Mouse (Mus musculus): ENCODE results near the gene Krtdap. TPM values are rescaled to one million over a fixed set of nuclear protein-coding genes. Genes with fewer than 3 reads are reported as not detected.
"Not testable (repeated sequence)": the region's sequence is repeated elsewhere in the genome, so short reads cannot be mapped to it uniquely, and the experiment has no call there.

Gene Krtdap
- polyA plus RNA-seq, 1 experiment from 2014 or later, result not detected

GRCm38 (mm10) chr7:30823675-30824074 is 36.0 kb downstream of the Krtdap start, which contains the start of gene Ffar2:
TSS of gene Ffar2 (minus strand) at chr7:30823775.
- no peak within 1 kb of the TSS for H3K4me2 ChIP-seq (replicated peaks)
- H3K4me3 ChIP-seq, result no peak within 1 kb of the TSS
- no peak within 1 kb of the TSS for H3K9ac ChIP-seq (replicated peaks)
- no peaks in the 10 kb centered on the region for H3K36me3 ChIP-seq
- 92% methylated on average over 18 of the region's 18 CpGs for WGBS
- no peak within 1 kb of the TSS for H3K27ac ChIP-seq (replicated peaks)
- no peaks in the 10 kb centered on the region for H3K27me3 ChIP-seq
- H3K4me1 ChIP-seq, result no peaks in the 10 kb centered on the region
- no peaks in the 10 kb centered on the region for H3K9me3 ChIP-seq
- no peak for ATAC-seq (ENCODE audit: low FRiP score, low read depth)

- H3K27me3 ChIP-seq, result 0 out of 2 replicates have a peak, but pooled peaks cover 2% of the 10 kb centered on the region
- no peak for ATAC-seq (ENCODE audit: low FRiP score, low read depth)
- WGBS, result 92% methylated on average over 3 of the region's 3 CpGs
Observed at GRCm38 (mm10) chr7:30824306-30824705, 36.6 kb downstream of the Krtdap start.

DNA sequence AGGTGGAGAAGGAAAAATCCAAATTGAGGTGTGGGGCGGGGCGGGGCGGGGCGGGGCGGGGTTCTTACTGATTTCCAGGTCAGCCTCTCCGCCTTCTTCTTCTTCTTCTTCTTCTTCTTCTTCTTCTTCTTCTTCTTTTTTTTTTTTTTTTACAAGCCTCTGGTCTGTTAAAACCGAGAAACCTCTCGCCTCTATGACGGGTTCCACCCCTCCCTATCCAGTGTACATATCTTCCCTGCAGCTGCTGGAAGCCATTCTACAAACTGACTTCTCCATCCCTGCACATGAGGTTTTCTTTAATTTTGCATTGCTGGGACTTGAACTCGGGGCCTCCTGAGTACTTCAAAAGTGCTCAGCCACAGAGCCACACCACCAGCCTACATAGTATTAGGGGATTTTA is 39.0 kb downstream of the Krtdap start:
- Histone ChIP-seq H3K36me3 (no peaks in the 10 kb centered on the region), H3K9me3 (no peaks in the 10 kb centered on the region), H3K4me1 (no peaks in the 10 kb centered on the region), H3K9ac (replicated peaks) (no peak overlapping the region), H3K4me3 (no peak overlapping the region), H3K27me3 (0 out of 2 replicates have a peak, but pooled peaks cover 3% of the 10 kb centered on the region), H3K27ac (replicated peaks) (no peak overlapping the region), H3K4me2 (replicated peaks) (no peak overlapping the region)
- no peak for ATAC-seq (ENCODE audit: low FRiP score, low read depth)
- WGBS, result 89% methylated on average over 10 of the region's 10 CpGs

More at GRCm38 (mm10) chr7:30824306-30824705, 36.6 kb downstream of the Krtdap start:
- Histone ChIP-seq H3K36me3 (no peaks in the 10 kb centered on the region), H3K4me2 (replicated peaks) (no peak overlapping the region), H3K9ac (replicated peaks) (no peak overlapping the region), H3K4me3 (no peak overlapping the region), H3K4me1 (no peaks in the 10 kb centered on the region), H3K9me3 (no peaks in the 10 kb centered on the region), H3K27ac (replicated peaks) (no peak overlapping the region)

- ATAC-seq (ENCODE audit: low FRiP score, low read depth); H3K4me3 ChIP-seq; H3K4me1 ChIP-seq; H3K4me2 ChIP-seq (replicated peaks); H3K27ac ChIP-seq (replicated peaks); H3K36me3 ChIP-seq; H3K9me3 ChIP-seq; H3K9ac ChIP-seq (replicated peaks); H3K27me3 ChIP-seq: not testable (repeated sequence)
Observed at GRCm38 (mm10) chr7:30828871-30829270, 41.2 kb downstream of the Krtdap start.

- H3K27me3 ChIP-seq, result 0 out of 2 replicates have a peak, but pooled peaks cover 3% of the 10 kb centered on the region
- WGBS, result 67% methylated on average over 3 of the region's 3 CpGs
- H3K4me1 ChIP-seq, result no peaks in the 10 kb centered on the region
- H3K36me3 ChIP-seq, result no peaks in the 10 kb centered on the region
- no peak for ATAC-seq (ENCODE audit: low FRiP score, low read depth)
- H3K27ac ChIP-seq (replicated peaks), result no peak overlapping the region
- no peak overlapping the region for H3K4me2 ChIP-seq (replicated peaks)
- H3K9ac ChIP-seq (replicated peaks), result no peak overlapping the region
- H3K4me3 ChIP-seq, result no peak overlapping the region
- H3K9me3 ChIP-seq, result no peaks in the 10 kb centered on the region
Observed at GRCm38 (mm10) chr7:30829428-30829827, 41.7 kb downstream of the Krtdap start.

DNA sequence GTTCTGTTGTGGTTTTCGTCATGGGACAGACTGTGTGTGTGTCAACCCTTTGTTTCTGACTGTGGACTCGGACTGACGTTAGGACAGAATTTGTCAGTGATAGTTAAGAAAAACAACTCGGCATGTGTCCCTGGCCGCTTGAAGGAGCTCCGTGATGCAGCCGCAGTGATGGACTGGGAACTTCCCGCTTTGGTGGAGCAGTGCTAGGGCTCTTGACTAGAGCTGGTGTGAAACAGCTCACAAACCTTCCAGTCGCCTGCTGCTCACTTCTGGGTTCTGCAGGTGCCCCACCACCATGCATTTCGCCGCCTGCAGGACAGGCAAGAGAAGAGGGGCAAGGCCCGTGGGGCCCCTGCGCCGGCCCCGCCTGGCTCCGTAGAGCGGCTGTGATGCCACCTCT is 44.6 kb downstream of the Krtdap start:
- Histone ChIP-seq H3K4me3 (no peak overlapping the region), H3K9ac (replicated peaks) (no peak overlapping the region), H3K27ac (replicated peaks) (no peak overlapping the region), H3K9me3 (no peaks in the 10 kb centered on the region), H3K27me3 (0 out of 2 replicates have a peak, but pooled peaks cover 3% of the 10 kb centered on the region), H3K4me2 (replicated peaks) (no peak overlapping the region), H3K4me1 (no peaks in the 10 kb centered on the region), H3K36me3 (no peaks in the 10 kb centered on the region)
- ATAC-seq (ENCODE audit: low FRiP score, low read depth), result no peak
- WGBS, result 74% methylated on average over 17 of the region's 17 CpGs

- H3K27ac ChIP-seq (replicated peaks); H3K4me2 ChIP-seq (replicated peaks); H3K36me3 ChIP-seq; ATAC-seq (ENCODE audit: low FRiP score, low read depth); H3K27me3 ChIP-seq; H3K9me3 ChIP-seq; H3K4me3 ChIP-seq; H3K9ac ChIP-seq (replicated peaks); H3K4me1 ChIP-seq: not testable (repeated sequence)
- 59% methylated on average over 9 of the region's 11 CpGs for whole genome bisulfite sequencing
Observed at GRCm38 (mm10) chr7:30832684-30833083, 45.0 kb downstream of the Krtdap start.

DNA sequence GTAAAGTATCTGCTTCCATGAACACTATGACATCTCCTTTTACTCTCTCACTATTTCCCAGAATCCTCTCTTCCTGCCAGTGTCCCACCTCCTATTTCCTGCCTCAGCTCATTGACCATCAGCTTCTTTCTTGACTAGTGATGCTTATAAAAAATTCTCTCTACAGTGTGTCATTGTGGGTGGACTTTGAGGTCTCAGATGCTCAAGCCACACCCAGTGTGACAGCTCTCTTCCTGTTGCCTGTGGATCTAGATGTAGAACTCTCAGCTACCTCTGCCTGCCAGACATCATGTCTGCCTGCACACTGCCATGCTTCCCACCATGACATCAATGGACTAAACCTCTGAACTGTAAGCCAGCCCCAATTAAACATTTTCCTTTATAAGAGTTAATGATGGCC is 49.6 kb downstream of the Krtdap start:
- no peak for ATAC-seq (ENCODE audit: low FRiP score, low read depth)

GRCm38 (mm10) chr7:30840306-30840705 is 52.6 kb downstream of the Krtdap start:
- Histone ChIP-seq H3K4me1 (peaks cover 6% of the 10 kb centered on the region; the same call in 1 of the 2 replicates), H3K4me2 (replicated peaks) (no peak overlapping the region), H3K36me3 (no peaks in the 10 kb centered on the region), H3K4me3 (no peak overlapping the region), H3K27me3 (no peaks in the 10 kb centered on the region), H3K27ac (replicated peaks) (no peak overlapping the region), H3K9me3 (no peaks in the 10 kb centered on the region), H3K9ac (replicated peaks) (no peak overlapping the region)
- WGBS, result 78% methylated on average over 3 of the region's 3 CpGs
- no peak for ATAC-seq (ENCODE audit: low FRiP score, low read depth)

More for the DNA sequence above, 49.6 kb downstream of the Krtdap start:
- Histone ChIP-seq H3K9ac (replicated peaks) (no peak overlapping the region), H3K27ac (replicated peaks) (no peak overlapping the region), H3K4me1 (no peaks in the 10 kb centered on the region), H3K9me3 (no peaks in the 10 kb centered on the region), H3K36me3 (no peaks in the 10 kb centered on the region), H3K4me3 (no peak overlapping the region), H3K27me3 (no peaks in the 10 kb centered on the region), H3K4me2 (replicated peaks) (no peak overlapping the region)

Other genes with a start within 250 kb of the Krtdap start
- 5.8 and 6.2 TPM in 2 replicates for gene Hspb6, start 235.7 kb upstream of the Krtdap start, polyA plus RNA-seq (2016; fragmentation: Nextera tagmentation; extraction: Ambion mirVana)
- gene Proser3, start 235.6 kb upstream of the Krtdap start, polyA plus RNA-seq (2016; fragmentation: Nextera tagmentation; extraction: Ambion mirVana), result 15.1 TPM in 2 replicates
- gene Lin37, start 228.1 kb upstream of the Krtdap start, polyA plus RNA-seq (2016; fragmentation: Nextera tagmentation; extraction: Ambion mirVana), result 53.0 and 54.9 TPM in 2 replicates
- gene U2af1l4, start 224.6 kb upstream of the Krtdap start, polyA plus RNA-seq (2016; fragmentation: Nextera tagmentation; extraction: Ambion mirVana), result 83.1 and 88.4 TPM in 2 replicates
- 21.8 and 23.5 TPM in 2 replicates for gene Gm49396, start 224.6 kb upstream of the Krtdap start, polyA plus RNA-seq (2016; fragmentation: Nextera tagmentation; extraction: Ambion mirVana)
- 130 and 144 TPM in 2 replicates for gene Psenen, start 224.3 kb upstream of the Krtdap start, polyA plus RNA-seq (2016; fragmentation: Nextera tagmentation; extraction: Ambion mirVana)
- gene Igflr1, start 222.5 kb upstream of the Krtdap start, polyA plus RNA-seq (2016; fragmentation: Nextera tagmentation; extraction: Ambion mirVana), result 5.9 and 8.2 TPM in 2 replicates
- gene Kmt2b, start 199.2 kb upstream of the Krtdap start, polyA plus RNA-seq (2016; fragmentation: Nextera tagmentation; extraction: Ambion mirVana), result 11.4 and 13.6 TPM in 2 replicates
- gene Zbtb32, start 189.0 kb upstream of the Krtdap start, polyA plus RNA-seq (2016; fragmentation: Nextera tagmentation; extraction: Ambion mirVana), result 0.34 and 0.47 TPM in 2 replicates
- gene Upk1a, start 175.0 kb upstream of the Krtdap start, polyA plus RNA-seq (2016; fragmentation: Nextera tagmentation; extraction: Ambion mirVana), result 0.75 and 0.85 TPM in 2 replicates
- gene Cox6b1, start 161.7 kb upstream of the Krtdap start, polyA plus RNA-seq (2016; fragmentation: Nextera tagmentation; extraction: Ambion mirVana), result 801 and 832 TPM in 2 replicates
- not detected in 2 replicates for gene Etv2, start 152.0 kb upstream of the Krtdap start, polyA plus RNA-seq (2016; fragmentation: Nextera tagmentation; extraction: Ambion mirVana)
- gene Rbm42, start 137.6 kb upstream of the Krtdap start, polyA plus RNA-seq (2016; fragmentation: Nextera tagmentation; extraction: Ambion mirVana), result 153 and 154 TPM in 2 replicates
- 49.0 and 50.4 TPM in 2 replicates for gene Haus5, start 122.9 kb upstream of the Krtdap start, polyA plus RNA-seq (2016; fragmentation: Nextera tagmentation; extraction: Ambion mirVana)
- gene Pmis2, start 116.3 kb upstream of the Krtdap start, polyA plus RNA-seq (2016; fragmentation: Nextera tagmentation; extraction: Ambion mirVana), result not detected in 2 replicates
- gene 2200002J24Rik, start 89.0 kb upstream of the Krtdap start, polyA plus RNA-seq (2016; fragmentation: Nextera tagmentation; extraction: Ambion mirVana), result not detected in 2 replicates
- gene Atp4a, start 75.7 kb upstream of the Krtdap start, polyA plus RNA-seq (2016; fragmentation: Nextera tagmentation; extraction: Ambion mirVana), result 1.1 and 2.0 TPM in 2 replicates
- gene Tmem147, start 58.4 kb upstream of the Krtdap start, polyA plus RNA-seq (2016; fragmentation: Nextera tagmentation; extraction: Ambion mirVana), result 149 and 152 TPM in 2 replicates
- gene Gapdhs, start 44.2 kb upstream of the Krtdap start, polyA plus RNA-seq (2016; fragmentation: Nextera tagmentation; extraction: Ambion mirVana), result 0.65 and 1.6 TPM in 2 replicates
- 1.6 and 1.8 TPM in 2 replicates for gene Sbsn, start 36.4 kb upstream of the Krtdap start, polyA plus RNA-seq (2016; fragmentation: Nextera tagmentation; extraction: Ambion mirVana)
- gene Dmkn, start 24.1 kb upstream of the Krtdap start, polyA plus RNA-seq (2016; fragmentation: Nextera tagmentation; extraction: Ambion mirVana), result 0.20 and 0.38 TPM in 2 replicates
- gene Ffar2, start 35.9 kb downstream of the Krtdap start, polyA plus RNA-seq (2016; fragmentation: Nextera tagmentation; extraction: Ambion mirVana), result not detected in 2 replicates
- not detected in 2 replicates for gene Ffar3, start 68.3 kb downstream of the Krtdap start, polyA plus RNA-seq (2016; fragmentation: Nextera tagmentation; extraction: Ambion mirVana)
- gene Ffar1, start 73.7 kb downstream of the Krtdap start, polyA plus RNA-seq (2016; fragmentation: Nextera tagmentation; extraction: Ambion mirVana), result not detected in 2 replicates
- not detected in 2 replicates for gene Cd22, start 92.4 kb downstream of the Krtdap start, polyA plus RNA-seq (2016; fragmentation: Nextera tagmentation; extraction: Ambion mirVana)
- gene Mag, start 127.0 kb downstream of the Krtdap start, polyA plus RNA-seq (2016; fragmentation: Nextera tagmentation; extraction: Ambion mirVana), result 0.39 and 0.51 TPM in 2 replicates
- gene Hamp2, start 136.8 kb downstream of the Krtdap start, polyA plus RNA-seq (2016; fragmentation: Nextera tagmentation; extraction: Ambion mirVana), result not detected in 2 replicates
- not detected in 2 replicates for gene Hamp, start 156.1 kb downstream of the Krtdap start, polyA plus RNA-seq (2016; fragmentation: Nextera tagmentation; extraction: Ambion mirVana)
- gene Usf2, start 168.9 kb downstream of the Krtdap start, polyA plus RNA-seq (2016; fragmentation: Nextera tagmentation; extraction: Ambion mirVana), result 28.9 and 30.6 TPM in 2 replicates
- 16.1 and 17.5 TPM in 2 replicates for gene Lsr, start 185.6 kb downstream of the Krtdap start, polyA plus RNA-seq (2016; fragmentation: Nextera tagmentation; extraction: Ambion mirVana)
- gene Fam187b, start 185.9 kb downstream of the Krtdap start, polyA plus RNA-seq (2016; fragmentation: Nextera tagmentation; extraction: Ambion mirVana), result 0.26 and 0.57 TPM in 2 replicates